Mouse (Mus musculus): ENCODE measurements around the gene Sez6l2.

DNA sequence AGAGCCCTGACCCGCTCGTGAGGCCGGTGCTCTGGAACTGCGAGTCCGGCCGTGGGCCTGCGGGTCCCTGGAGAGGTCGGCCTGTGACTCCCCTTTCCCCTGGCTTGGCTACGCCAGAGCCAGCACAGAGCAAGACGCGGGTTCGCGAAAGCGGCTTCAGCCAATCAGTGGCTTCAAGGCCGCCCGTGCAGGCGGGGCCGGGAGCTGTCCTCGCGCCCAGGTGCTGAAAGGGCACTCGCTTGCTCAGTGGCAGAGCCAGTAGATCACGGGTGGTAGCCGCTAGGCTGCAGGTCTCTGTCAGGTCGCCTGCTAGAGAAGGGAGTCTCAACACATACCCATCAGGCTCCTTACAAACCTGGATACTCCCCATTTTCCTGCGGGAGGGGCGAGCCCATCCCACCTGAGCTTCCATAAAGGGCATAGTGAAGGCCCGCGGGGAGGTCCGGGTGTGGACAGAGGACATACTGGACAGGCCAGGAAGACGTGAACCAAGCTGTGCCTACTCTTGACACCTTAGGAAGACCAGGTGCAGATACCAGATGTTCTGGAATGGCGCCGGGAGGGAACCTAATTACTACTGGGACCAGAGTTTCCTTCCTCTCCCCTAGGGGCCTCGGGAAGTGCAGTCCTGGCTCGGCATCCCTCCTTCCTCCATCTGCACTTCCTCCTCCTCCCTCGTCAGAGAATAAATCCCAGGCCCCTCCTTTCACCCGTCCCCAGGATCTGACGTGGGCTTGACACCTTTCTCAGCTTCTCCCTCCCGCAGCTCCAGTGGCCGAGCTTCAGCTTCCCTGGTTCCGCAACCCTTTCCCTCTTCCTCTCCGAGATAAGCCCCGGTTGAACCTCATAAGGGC is at the start of gene Sez6l2:
- TF ChIP-seq GATA1 (IDR thresholded peaks at IDR 0.05; ENCODE audit: low read length) (no peak), TAL1 (IDR thresholded peaks at IDR 0.05; ENCODE audit: low read length) (no peak)

Measured in erythroblast, embryonic 14.5 days (primary cell).